ENCODE assay signal across 10 mouse cellular contexts in the genomic region with DNA sequence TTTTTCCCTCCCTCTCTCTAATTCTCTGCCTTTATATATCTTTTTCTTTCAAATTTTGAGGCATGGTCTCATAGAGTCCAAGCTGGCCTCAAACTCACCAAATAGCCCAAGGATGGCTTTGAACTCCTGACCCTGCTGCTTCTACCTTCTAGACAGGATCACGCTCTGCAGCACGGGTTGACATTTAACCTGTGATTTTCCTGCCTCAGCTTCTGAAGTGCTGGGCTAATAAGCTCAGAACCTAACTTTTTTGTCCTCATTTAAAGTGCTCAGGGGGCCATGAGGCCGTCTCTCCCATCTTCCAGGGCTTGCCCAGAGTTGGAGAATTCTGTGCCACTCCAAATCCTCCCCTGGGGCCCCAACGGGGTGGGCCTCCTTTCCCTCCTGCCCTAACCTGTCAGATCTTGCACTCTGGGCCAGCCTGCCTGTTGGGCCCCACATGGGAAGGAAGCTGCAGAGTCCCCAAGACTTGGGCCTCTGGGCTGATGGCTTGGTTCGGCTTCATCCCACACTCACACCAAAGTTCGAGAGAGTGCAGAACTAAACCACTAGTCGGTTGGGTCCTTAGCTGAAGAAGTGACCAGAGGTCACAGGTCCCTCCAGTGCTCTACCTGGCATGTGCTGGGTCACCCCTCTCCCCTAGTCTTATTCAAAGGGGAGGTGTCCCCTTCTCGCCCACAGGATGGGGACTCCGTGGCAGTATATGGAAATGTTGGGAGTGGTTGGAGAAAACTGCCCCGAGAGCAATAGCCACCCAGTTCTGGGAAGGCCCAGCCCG. TPM values are rescaled to one million over a fixed set of nuclear protein-coding genes. Genes with fewer than 3 reads are reported as not detected.
DNase-seq lines count a peak whose midpoint lies in the region; ATAC-seq and TF ChIP-seq lines count a peak whose summit lies in the region.
"Had no signal": no experiment of that assay in that cellular context is flagged by ENCODE, and none has a peak within 500 bp of the region (broad histone marks: within the 10 kb centered on the region; RNA-seq: fewer than 3 reads in every experiment).

No protein-coding gene starts in this region.

- TF ChIP-seq CTCF in midbrain, postnatal 0 days (IDR thresholded peaks at IDR 0.05) = no peak

- 54% methylated on average over 11 of the region's 11 CpGs for WGBS in midbrain, embryonic 10.5 days
- 58% methylated on average over 11 of the region's 11 CpGs for WGBS in midbrain, postnatal 0 days
- WGBS in forebrain, embryonic 14.5 days = 40% methylated on average over 11 of the region's 11 CpGs
- 46% methylated on average over 11 of the region's 11 CpGs for WGBS in limb, embryonic 11.5 days
- 40% methylated on average over 11 of the region's 11 CpGs for WGBS in stomach, embryonic 15.5 days

- no peak for DNase-seq in midbrain, embryonic 10.5 days (ENCODE audit: low spot score)
- no peak for DNase-seq in midbrain, postnatal 0 days (ENCODE audit: low spot score)
- DNase-seq in forebrain, embryonic 14.5 days (ENCODE audit: low spot score) = no peak
- no peak for DNase-seq in limb, embryonic 11.5 days (ENCODE audit: low spot score)
- no peak for DNase-seq in cerebellum, postnatal 10 days
- no peak for DNase-seq in embryo, embryonic 10 days (ENCODE audit: low spot score)
- DNase-seq in adrenal gland, postnatal 4 days (ENCODE audit: low spot score in 2 of 2) = no peak
- DNase-seq: lung, adult 18-20 months had no signal

- peak overlapping the region; percentile 93 for H3K27ac ChIP-seq in midbrain, embryonic 10.5 days (replicated peaks)
- no peak overlapping the region for H3K27ac ChIP-seq in midbrain, postnatal 0 days (ENCODE audit: low read depth, low read length)
- H3K27ac ChIP-seq in forebrain, embryonic 14.5 days (ENCODE audit: low read depth, low read length) = peak overlapping the region; percentile 89
- peak overlapping the region; percentile 96 for H3K27ac ChIP-seq in limb, embryonic 11.5 days (replicated peaks; ENCODE audit: low read depth, low read length)
- peak overlapping the region; percentile 97 for H3K27ac ChIP-seq in stomach, embryonic 15.5 days

- no peaks in the 10 kb centered on the region for H3K9me3 ChIP-seq in midbrain, embryonic 10.5 days (replicated peaks)
- H3K9me3 ChIP-seq in midbrain, postnatal 0 days (ENCODE audit: low read length) = no peaks in the 10 kb centered on the region
- no peaks in the 10 kb centered on the region for H3K9me3 ChIP-seq in forebrain, embryonic 14.5 days (replicated peaks; ENCODE audit: control insufficient read depth, low read length)
- no peaks in the 10 kb centered on the region for H3K9me3 ChIP-seq in limb, embryonic 11.5 days (ENCODE audit: control insufficient read depth, low read length)
- no peaks in the 10 kb centered on the region for H3K9me3 ChIP-seq in stomach, embryonic 15.5 days

- H3K36me3 ChIP-seq in midbrain, embryonic 10.5 days = no peaks in the 10 kb centered on the region
- H3K36me3 ChIP-seq in midbrain, postnatal 0 days (ENCODE audit: insufficient read depth, low read length) = no peaks in the 10 kb centered on the region
- no peaks in the 10 kb centered on the region for H3K36me3 ChIP-seq in forebrain, embryonic 14.5 days (ENCODE audit: control insufficient read depth, insufficient read depth, low read length)
- H3K36me3 ChIP-seq in limb, embryonic 11.5 days (ENCODE audit: control insufficient read depth, insufficient read depth, low read length) = 0 out of 2 replicates have a peak, but pooled peaks cover 2% of the 10 kb centered on the region
- no peaks in the 10 kb centered on the region for H3K36me3 ChIP-seq in stomach, embryonic 15.5 days

- H3K4me1 ChIP-seq in midbrain, embryonic 10.5 days = peaks cover 69% of the 10 kb centered on the region
- peaks cover 10% of the 10 kb centered on the region for H3K4me1 ChIP-seq in midbrain, postnatal 0 days (ENCODE audit: insufficient read depth, low read length)
- H3K4me1 ChIP-seq in forebrain, embryonic 14.5 days (ENCODE audit: control insufficient read depth, insufficient read depth, low read length) = peaks cover 38% of the 10 kb centered on the region
- H3K4me1 ChIP-seq in limb, embryonic 11.5 days (ENCODE audit: control insufficient read depth, insufficient read depth, low read length) = peaks cover 52% of the 10 kb centered on the region
- H3K4me1 ChIP-seq in stomach, embryonic 15.5 days = peaks cover 50% of the 10 kb centered on the region

- peak overlapping the region; percentile 65 for H3K4me3 ChIP-seq in midbrain, embryonic 10.5 days
- H3K4me3 ChIP-seq in midbrain, postnatal 0 days (ENCODE audit: low read depth, low read length) = no peak overlapping the region
- H3K4me3 ChIP-seq in forebrain, embryonic 14.5 days (ENCODE audit: low read depth, low read length) = no peak overlapping the region
- no peak overlapping the region for H3K4me3 ChIP-seq in limb, embryonic 11.5 days (ENCODE audit: low read depth, low read length)
- no peak overlapping the region for H3K4me3 ChIP-seq in stomach, embryonic 15.5 days (replicated peaks)

- no peak overlapping the region for H3K9ac ChIP-seq in midbrain, postnatal 0 days (replicated peaks; ENCODE audit: low read length, poor library complexity, severe bottlenecking)
- no peak overlapping the region; the same call in 1 of the 2 replicates for H3K9ac ChIP-seq in forebrain, embryonic 14.5 days (ENCODE audit: low read length)
- H3K9ac ChIP-seq in limb, embryonic 11.5 days (ENCODE audit: low read length) = peak overlapping the region; percentile 78
- H3K9ac ChIP-seq in stomach, embryonic 15.5 days = no peak overlapping the region; the same call in 1 of the 2 replicates

- no peak for ATAC-seq in midbrain, postnatal 0 days (ENCODE audit: low FRiP score)
- no peak for ATAC-seq in forebrain, embryonic 14.5 days
- no peak for ATAC-seq in limb, embryonic 11.5 days (ENCODE audit: insufficient number of reproducible peaks, low FRiP score, low TSS enrichment, low read depth)
- no peak for ATAC-seq in stomach, embryonic 15.5 days (ENCODE audit: insufficient read depth, low FRiP score, low read depth)

- peaks cover 39% of the 10 kb centered on the region for H3K27me3 ChIP-seq in midbrain, embryonic 10.5 days (ENCODE audit: low read depth, poor library complexity, severe bottlenecking)
- no peaks in the 10 kb centered on the region for H3K27me3 ChIP-seq in midbrain, postnatal 0 days (ENCODE audit: insufficient read depth, low read length)
- no peaks in the 10 kb centered on the region for H3K27me3 ChIP-seq in forebrain, embryonic 14.5 days (replicated peaks; ENCODE audit: control insufficient read depth, insufficient read depth, low read length)
- no peaks in the 10 kb centered on the region for H3K27me3 ChIP-seq in limb, embryonic 11.5 days (ENCODE audit: control insufficient read depth, insufficient read depth, low read length)
- no peaks in the 10 kb centered on the region for H3K27me3 ChIP-seq in stomach, embryonic 15.5 days (replicated peaks)

- no peak overlapping the region for H3K4me2 ChIP-seq in midbrain, postnatal 0 days (ENCODE audit: low read depth, low read length, poor library complexity, severe bottlenecking)
- peak overlapping the region; percentile 75; the same call in 1 of the 2 replicates for H3K4me2 ChIP-seq in forebrain, embryonic 14.5 days (ENCODE audit: low read length)
- peak overlapping the region; percentile 94; the same call in 1 of the 2 replicates for H3K4me2 ChIP-seq in limb, embryonic 11.5 days (ENCODE audit: low read depth, severe bottlenecking)
- H3K4me2 ChIP-seq in stomach, embryonic 15.5 days = peak overlapping the region; percentile 91

RNA-seq across cellular contexts. Expression of a gene that starts 14.5 kb away (rescaled TPM):
- polyA plus RNA-seq in midbrain, embryonic 10.5 days (2016; fragmentation: Nextera tagmentation; extraction: Ambion mirVana) = 3.0 and 5.6 TPM in 2 replicates
- total RNA-seq in midbrain, postnatal 0 days (2014; rRNA removed) = 0.27 and 4.6 TPM in 2 replicates
- 14.0 and 15.3 TPM in 2 replicates for polyA plus RNA-seq in midbrain, postnatal 0 days (2015; fragmentation: Nextera tagmentation; extraction: Ambion mirVana)
- 4.5 and 8.3 TPM in 2 replicates for polyA plus RNA-seq in forebrain, embryonic 14.5 days (2014; fragmentation: Nextera tagmentation; extraction: Ambion mirVana)
- polyA plus RNA-seq in limb, embryonic 11.5 days (2014; fragmentation: Nextera tagmentation; extraction: Ambion mirVana) = 4.3 and 4.9 TPM in 2 replicates
- 1.7 and 2.3 TPM in 2 replicates for polyA plus RNA-seq in stomach, embryonic 15.5 days (2015; fragmentation: Nextera tagmentation; extraction: Ambion mirVana)
- total RNA-seq in adrenal gland, postnatal 4 days (2021) = 1 to 10 TPM; 3.1 to 4.3 TPM
- total RNA-seq: gastrocnemius, postnatal 25 days had no signal

RNA-seq across cellular contexts. Expression of a gene that starts 37.3 kb away (rescaled TPM):
- polyA plus RNA-seq in midbrain, embryonic 10.5 days (2016; fragmentation: Nextera tagmentation; extraction: Ambion mirVana) = 30.4 and 39.5 TPM in 2 replicates
- 37.7 and 41.8 TPM in 2 replicates for total RNA-seq in midbrain, postnatal 0 days (2014; rRNA removed)
- polyA plus RNA-seq in midbrain, postnatal 0 days (2015; fragmentation: Nextera tagmentation; extraction: Ambion mirVana) = 11.8 and 11.9 TPM in 2 replicates
- 22.6 and 26.9 TPM in 2 replicates for polyA plus RNA-seq in forebrain, embryonic 14.5 days (2014; fragmentation: Nextera tagmentation; extraction: Ambion mirVana)
- 23.9 and 24.5 TPM in 2 replicates for polyA plus RNA-seq in limb, embryonic 11.5 days (2014; fragmentation: Nextera tagmentation; extraction: Ambion mirVana)
- polyA plus RNA-seq in stomach, embryonic 15.5 days (2015; fragmentation: Nextera tagmentation; extraction: Ambion mirVana) = 8.9 and 9.7 TPM in 2 replicates
- total RNA-seq in adrenal gland, postnatal 4 days (2021) = 10 to 100 TPM; 35.8 to 37.6 TPM

RNA-seq across cellular contexts. Expression of a gene that starts 50.0 kb away (rescaled TPM):
- 363 and 389 TPM in 2 replicates for polyA plus RNA-seq in midbrain, embryonic 10.5 days (2016; fragmentation: Nextera tagmentation; extraction: Ambion mirVana)
- total RNA-seq in midbrain, postnatal 0 days (2014; rRNA removed) = 110 and 143 TPM in 2 replicates
- 274 and 297 TPM in 2 replicates for polyA plus RNA-seq in midbrain, postnatal 0 days (2015; fragmentation: Nextera tagmentation; extraction: Ambion mirVana)
- 266 and 329 TPM in 2 replicates for polyA plus RNA-seq in forebrain, embryonic 14.5 days (2014; fragmentation: Nextera tagmentation; extraction: Ambion mirVana)
- 361 and 375 TPM in 2 replicates for polyA plus RNA-seq in limb, embryonic 11.5 days (2014; fragmentation: Nextera tagmentation; extraction: Ambion mirVana)
- polyA plus RNA-seq in stomach, embryonic 15.5 days (2015; fragmentation: Nextera tagmentation; extraction: Ambion mirVana) = 311 and 318 TPM in 2 replicates
- total RNA-seq in adrenal gland, postnatal 4 days (2021) = 100 to 1,000 TPM; 184 to 189 TPM

RNA-seq across cellular contexts. Expression of a gene that starts 51.7 kb away (rescaled TPM):
- 2.4 TPM in 2 replicates for polyA plus RNA-seq in midbrain, embryonic 10.5 days (2016; fragmentation: Nextera tagmentation; extraction: Ambion mirVana)
- total RNA-seq in midbrain, postnatal 0 days (2014; rRNA removed) = 5.6 and 5.7 TPM in 2 replicates
- 2.2 and 2.4 TPM in 2 replicates for polyA plus RNA-seq in midbrain, postnatal 0 days (2015; fragmentation: Nextera tagmentation; extraction: Ambion mirVana)
- 1.7 and 2.3 TPM in 2 replicates for polyA plus RNA-seq in forebrain, embryonic 14.5 days (2014; fragmentation: Nextera tagmentation; extraction: Ambion mirVana)
- polyA plus RNA-seq in limb, embryonic 11.5 days (2014; fragmentation: Nextera tagmentation; extraction: Ambion mirVana) = 0.61 and 0.89 TPM in 2 replicates
- 0.91 and 1.2 TPM in 2 replicates for polyA plus RNA-seq in stomach, embryonic 15.5 days (2015; fragmentation: Nextera tagmentation; extraction: Ambion mirVana)
- 1 to 10 TPM; 1.2 TPM for total RNA-seq in adrenal gland, postnatal 4 days (2021)
- total RNA-seq: gastrocnemius, postnatal 25 days had no signal

RNA-seq across cellular contexts. Expression of a gene that starts 51.8 kb away (rescaled TPM):
- 14.0 and 18.1 TPM in 2 replicates for polyA plus RNA-seq in midbrain, embryonic 10.5 days (2016; fragmentation: Nextera tagmentation; extraction: Ambion mirVana)
- total RNA-seq in midbrain, postnatal 0 days (2014; rRNA removed) = 86.1 and 101 TPM in 2 replicates
- polyA plus RNA-seq in midbrain, postnatal 0 days (2015; fragmentation: Nextera tagmentation; extraction: Ambion mirVana) = 65.9 and 70.7 TPM in 2 replicates
- 14.7 and 21.7 TPM in 2 replicates for polyA plus RNA-seq in forebrain, embryonic 14.5 days (2014; fragmentation: Nextera tagmentation; extraction: Ambion mirVana)
- polyA plus RNA-seq in limb, embryonic 11.5 days (2014; fragmentation: Nextera tagmentation; extraction: Ambion mirVana) = 15.2 and 15.7 TPM in 2 replicates
- 22.2 and 22.7 TPM in 2 replicates for polyA plus RNA-seq in stomach, embryonic 15.5 days (2015; fragmentation: Nextera tagmentation; extraction: Ambion mirVana)
- 10 to 100 TPM; 30.6 to 31.7 TPM for total RNA-seq in adrenal gland, postnatal 4 days (2021)
